Comparison of ENCODE assay signal across 8 mouse cellular contexts in genomic region chr6:29179843-29180242, GRCm38 (mm10). TPM values are rescaled to one million over a fixed set of nuclear protein-coding genes. Genes with fewer than 3 reads are reported as not detected.
DNase-seq lines count a peak whose midpoint lies in the region; ATAC-seq and TF ChIP-seq lines count a peak whose summit lies in the region.

No protein-coding gene starts in this region.

- peak overlapping the region; percentile 91 for H3K4me2 ChIP-seq in neural tube, embryonic 11.5 days (ENCODE audit: low read depth)
- peak overlapping the region; percentile 92; the same call in 1 of the 2 replicates for H3K4me2 ChIP-seq in heart, postnatal 0 days (ENCODE audit: low read depth, low read length)

- no peak overlapping the region for H3K9ac ChIP-seq in neural tube, embryonic 11.5 days (ENCODE audit: low read length)
- no peak overlapping the region for H3K9ac ChIP-seq in heart, postnatal 0 days (replicated peaks; ENCODE audit: low read depth, low read length)

- no peak for ATAC-seq in neural tube, embryonic 11.5 days (ENCODE audit: insufficient read depth, low FRiP score, low TSS enrichment)
- ATAC-seq in heart, postnatal 0 days (ENCODE audit: insufficient read depth, low read depth): no peak
- ATAC-seq in CD4-positive, CD25-positive, alpha-beta regulatory T cell, adult 4 months: no peak

- intact Hi-C loops in left cerebral cortex, postnatal 25 days (cut with DNase I): no loop called here

- no peak overlapping the region for H3K27ac ChIP-seq in neural tube, embryonic 11.5 days (ENCODE audit: low read depth, low read length)
- H3K27ac ChIP-seq in heart, postnatal 0 days (ENCODE audit: low read depth): no peak overlapping the region

- no peak for DNase-seq in neural tube, embryonic 11.5 days (ENCODE audit: low spot score)
- no peak for DNase-seq in neural tube, embryonic 10.5 days (ENCODE audit: extremely low spot score, low spot score)
- DNase-seq in heart, postnatal 0 days (ENCODE audit: low spot score): no peak
- DNase-seq in left cerebral cortex, postnatal 25 days (ENCODE audit: low spot score in 2 of 2): peak; percentile 52 to 81
- peak; percentile 40 to 48 for DNase-seq in right cerebral cortex, postnatal 36 days (ENCODE audit: low spot score in 2 of 2)
- DNase-seq in cerebellum, postnatal 10 days: no peak
- DNase-seq in Muller cell, postnatal 12 days (ENCODE audit: inconsistent ontology term): no peak

- 47% methylated on average over 8 of the region's 8 CpGs for WGBS in neural tube, embryonic 11.5 days
- WGBS in heart, postnatal 0 days: 51% methylated on average over 8 of the region's 8 CpGs

- peaks cover 8% of the 10 kb centered on the region for H3K4me1 ChIP-seq in neural tube, embryonic 11.5 days (ENCODE audit: control insufficient read depth, insufficient read depth, low read length)
- H3K4me1 ChIP-seq in heart, postnatal 0 days (ENCODE audit: control insufficient read depth, insufficient read depth): no peaks in the 10 kb centered on the region

- H3K36me3 ChIP-seq in neural tube, embryonic 11.5 days (ENCODE audit: control insufficient read depth, insufficient read depth, low read length): no peaks in the 10 kb centered on the region
- no peaks in the 10 kb centered on the region for H3K36me3 ChIP-seq in heart, postnatal 0 days (replicated peaks; ENCODE audit: control insufficient read depth, insufficient read depth, low read length)

- H3K4me3 ChIP-seq in neural tube, embryonic 11.5 days (ENCODE audit: low read depth, low read length): peak overlapping the region; percentile 58
- H3K4me3 ChIP-seq in heart, postnatal 0 days (ENCODE audit: low read depth, low read length): peak overlapping the region; percentile 60; the same call in 1 of the 2 replicates

- TF ChIP-seq EP300 in heart, postnatal 0 days (IDR thresholded peaks at IDR 0.05; ENCODE audit: low read depth): no peak

- peaks cover 8% of the 10 kb centered on the region for H3K27me3 ChIP-seq in neural tube, embryonic 11.5 days (ENCODE audit: control insufficient read depth, insufficient read depth, low read length)
- peaks cover 72% of the 10 kb centered on the region for H3K27me3 ChIP-seq in heart, postnatal 0 days (ENCODE audit: control insufficient read depth, insufficient read depth, low read length)

- no peaks in the 10 kb centered on the region for H3K9me3 ChIP-seq in neural tube, embryonic 11.5 days (ENCODE audit: control insufficient read depth, low read length)
- no peaks in the 10 kb centered on the region for H3K9me3 ChIP-seq in heart, postnatal 0 days (replicated peaks; ENCODE audit: control insufficient read depth, low read length)

- no peak for TF ChIP-seq CTCF in heart, postnatal 0 days (IDR thresholded peaks at IDR 0.05; ENCODE audit: low read depth)

RNA-seq across cellular contexts. Expression of gene Prrt4, which starts 0.5 kb away (rescaled TPM):
- 1.2 and 1.4 TPM in 2 replicates for polyA plus RNA-seq in neural tube, embryonic 11.5 days (2014; fragmentation: Nextera tagmentation; extraction: Ambion mirVana)
- total RNA-seq in heart, postnatal 0 days (2014; rRNA removed; ENCODE audit: low replicate concordance): 0.65 and 4.9 TPM in 2 replicates
- 1.3 and 1.6 TPM in 2 replicates for polyA plus RNA-seq in heart, postnatal 0 days (2015; fragmentation: Nextera tagmentation; extraction: Ambion mirVana)
- 1 to 10 TPM; 2.4 to 2.9 TPM for total RNA-seq in left cerebral cortex, postnatal 25 days (2021)
- under 1 TPM; 0.16 to 0.28 TPM for polyA plus RNA-seq in CD4-positive, CD25-positive, alpha-beta regulatory T cell, adult 4 months (2017; shearing (Covaris generic))

RNA-seq across cellular contexts. Expression of gene Rbm28, which starts 15.0 kb away (rescaled TPM):
- 70.7 and 71.3 TPM in 2 replicates for polyA plus RNA-seq in neural tube, embryonic 11.5 days (2014; fragmentation: Nextera tagmentation; extraction: Ambion mirVana)
- total RNA-seq in heart, postnatal 0 days (2014; rRNA removed; ENCODE audit: low replicate concordance): 6.8 and 15.3 TPM in 2 replicates
- 13.3 and 15.1 TPM in 2 replicates for polyA plus RNA-seq in heart, postnatal 0 days (2015; fragmentation: Nextera tagmentation; extraction: Ambion mirVana)
- 10 to 100 TPM; 38.7 to 45.7 TPM for total RNA-seq in left cerebral cortex, postnatal 25 days (2021)
- polyA plus RNA-seq in CD4-positive, CD25-positive, alpha-beta regulatory T cell, adult 4 months (2017; shearing (Covaris generic)): 10 to 100 TPM; 60.2 to 62.8 TPM

RNA-seq across cellular contexts. Expression of gene Impdh1, which starts 36.3 kb away (rescaled TPM):
- 50.7 and 56.5 TPM in 2 replicates for polyA plus RNA-seq in neural tube, embryonic 11.5 days (2014; fragmentation: Nextera tagmentation; extraction: Ambion mirVana)
- 13.5 and 18.9 TPM in 2 replicates for total RNA-seq in heart, postnatal 0 days (2014; rRNA removed; ENCODE audit: low replicate concordance)
- 23.7 and 25.7 TPM in 2 replicates for polyA plus RNA-seq in heart, postnatal 0 days (2015; fragmentation: Nextera tagmentation; extraction: Ambion mirVana)
- 10 to 100 TPM; 66.1 to 68.8 TPM for total RNA-seq in left cerebral cortex, postnatal 25 days (2021)
- polyA plus RNA-seq in CD4-positive, CD25-positive, alpha-beta regulatory T cell, adult 4 months (2017; shearing (Covaris generic)): 10 to 100 TPM; 18.5 to 22.7 TPM

Comparison
In these comparisons a context has a peak if more than half of its experiments do, and no peak if none do; other contexts are left out.
1. DNase-seq: peak in left cerebral cortex, postnatal 25 days (2 of 2) and right cerebral cortex, postnatal 36 days (2 of 2); none in neural tube, embryonic 11.5 days (single experiment), neural tube, embryonic 10.5 days (single experiment), heart, postnatal 0 days (single experiment), cerebellum, postnatal 10 days (0 of 2) and Muller cell, postnatal 12 days (single experiment).